Mouse (Mus musculus) heart, adult 9 months (tissue): ENCODE results near the gene Rara.
"Not testable (repeated sequence)": the region's sequence is repeated elsewhere in the genome, so short reads cannot be mapped to it uniquely, and the experiment has no call there.

Experiments
- DNase-seq, 2 experiments: peaks; one replicate each; pipeline ENCODE4 v3.0.0; 2022; ENCODE audit warnings: low spot score in 2 of 2

Gene Rara

GRCm38 (mm10) chr11:98922851-98923711 is 4.5 kb upstream of the Rara start:
- DNase-seq: not testable (repeated sequence)

DNA sequence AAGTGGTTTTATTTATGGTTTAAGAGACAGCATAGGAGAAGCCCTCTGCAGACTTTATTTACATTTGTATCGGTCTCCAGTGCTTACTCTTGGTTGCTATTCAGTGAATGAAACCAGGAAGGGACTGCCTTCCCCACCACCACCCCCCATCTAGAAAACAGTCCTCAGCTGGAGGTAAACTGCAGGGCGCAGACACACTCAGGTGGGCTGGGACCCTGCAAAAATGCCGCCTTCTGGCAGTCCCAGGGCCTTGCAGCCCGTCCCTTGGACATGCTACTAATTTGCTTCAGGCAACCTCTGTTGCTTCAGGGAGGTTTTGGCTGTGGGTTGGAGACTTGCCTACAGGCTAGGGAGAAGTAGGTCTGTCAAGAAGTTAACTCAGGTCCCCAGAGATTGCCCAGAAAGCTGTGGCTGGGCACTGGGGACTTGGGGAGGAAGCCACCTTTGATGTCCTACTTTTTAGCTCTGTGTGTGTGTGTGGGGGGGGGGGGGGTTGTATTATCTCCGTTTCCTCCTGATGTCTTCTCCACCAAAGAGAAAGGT is 2.9 kb upstream of the Rara start:
- no peak for DNase-seq

- DNase-seq: no peak
Measured at GRCm38 (mm10) chr11:98925265-98925721, 2.3 kb upstream of the Rara start.

DNA sequence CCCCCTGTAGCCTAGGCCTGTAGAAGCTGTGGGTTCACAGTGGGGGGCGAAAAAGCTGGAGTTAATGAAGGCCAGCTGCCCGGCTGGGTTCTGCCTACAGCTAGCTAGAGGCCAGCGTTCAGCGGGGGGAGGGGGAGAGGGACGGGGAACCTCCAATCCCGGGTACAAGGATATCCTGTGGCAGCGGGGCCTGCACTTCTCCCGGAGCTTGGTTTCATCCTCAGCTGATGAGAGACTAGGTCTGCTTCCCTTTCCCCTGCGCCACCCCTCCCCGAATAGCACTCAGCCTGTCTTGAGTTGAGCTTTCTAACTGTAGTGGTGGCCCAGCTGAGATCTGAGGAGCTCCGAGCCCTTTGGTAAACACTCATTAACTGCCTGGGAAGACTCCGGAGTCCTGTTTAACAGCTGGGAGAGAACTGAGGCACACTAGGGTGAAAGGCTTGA is 1.7 kb upstream of the Rara start:
- no peak for DNase-seq

DNA sequence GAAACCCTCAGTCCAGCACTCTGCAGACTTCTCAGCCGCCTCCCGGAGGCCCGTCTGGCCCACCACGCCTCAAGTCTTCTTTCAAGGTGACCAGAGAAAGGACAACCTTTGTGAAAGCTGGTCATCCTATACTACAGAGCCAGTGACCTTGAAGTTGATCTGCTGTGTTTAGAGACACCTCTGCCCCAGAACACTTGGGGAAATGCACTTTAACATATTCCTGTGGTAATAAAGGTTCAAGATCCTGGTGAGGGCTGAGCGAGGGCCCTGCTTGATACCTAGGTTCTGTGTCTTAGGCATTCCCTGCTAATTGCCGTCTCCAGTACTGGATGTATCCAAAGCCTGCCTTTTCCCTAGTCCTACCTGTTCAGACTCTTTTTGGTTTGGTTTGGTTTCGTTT is 1.1 kb upstream of the Rara start:
- no peak for DNase-seq

DNA sequence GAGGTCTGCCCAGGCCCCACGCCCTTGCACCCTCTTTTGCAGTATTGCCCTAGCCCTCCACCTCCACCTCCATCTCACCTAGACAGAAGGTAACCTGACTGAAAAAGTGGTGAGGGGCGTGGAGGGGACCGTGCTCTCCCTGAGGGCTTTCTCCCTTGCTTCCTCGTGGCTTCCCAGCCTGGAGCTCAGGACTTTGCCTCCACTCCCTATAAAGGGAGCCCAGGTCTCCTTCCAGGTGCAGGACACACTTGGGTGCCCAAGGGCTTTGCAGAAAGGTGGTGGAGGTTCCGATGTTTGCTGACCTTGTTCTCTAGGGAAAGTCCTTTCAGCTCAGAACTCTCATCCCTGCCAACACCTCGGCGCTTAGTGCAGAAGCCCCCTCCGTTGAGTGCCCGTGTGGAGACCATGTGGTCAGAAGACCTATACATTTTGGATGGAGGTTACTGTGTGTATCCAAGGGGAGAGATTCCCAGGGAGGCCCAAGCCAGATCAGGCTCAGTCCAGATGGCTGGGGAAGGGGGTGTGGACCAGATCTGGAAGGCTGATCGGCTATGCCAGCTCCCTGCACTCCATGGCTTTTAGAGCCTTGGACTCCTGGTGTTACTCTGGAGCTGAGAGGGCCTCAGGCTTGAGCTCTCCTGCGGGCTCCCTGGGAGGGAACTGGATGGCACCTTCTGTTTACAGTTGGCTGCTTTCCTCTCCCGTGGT is 722 bp downstream of the Rara start:
- DNase-seq: no peak

GRCm38 (mm10) chr11:98929503-98929902 is 1.9 kb downstream of the Rara start:
- no peak for DNase-seq

GRCm38 (mm10) chr11:98930127-98930601 is 2.5 kb downstream of the Rara start:
- no peak for DNase-seq

GRCm38 (mm10) chr11:98930773-98931512 is 3.3 kb downstream of the Rara start:
- no peak for DNase-seq

GRCm38 (mm10) chr11:98931513-98932292 is 4.1 kb downstream of the Rara start:
- DNase-seq: no peak

DNA sequence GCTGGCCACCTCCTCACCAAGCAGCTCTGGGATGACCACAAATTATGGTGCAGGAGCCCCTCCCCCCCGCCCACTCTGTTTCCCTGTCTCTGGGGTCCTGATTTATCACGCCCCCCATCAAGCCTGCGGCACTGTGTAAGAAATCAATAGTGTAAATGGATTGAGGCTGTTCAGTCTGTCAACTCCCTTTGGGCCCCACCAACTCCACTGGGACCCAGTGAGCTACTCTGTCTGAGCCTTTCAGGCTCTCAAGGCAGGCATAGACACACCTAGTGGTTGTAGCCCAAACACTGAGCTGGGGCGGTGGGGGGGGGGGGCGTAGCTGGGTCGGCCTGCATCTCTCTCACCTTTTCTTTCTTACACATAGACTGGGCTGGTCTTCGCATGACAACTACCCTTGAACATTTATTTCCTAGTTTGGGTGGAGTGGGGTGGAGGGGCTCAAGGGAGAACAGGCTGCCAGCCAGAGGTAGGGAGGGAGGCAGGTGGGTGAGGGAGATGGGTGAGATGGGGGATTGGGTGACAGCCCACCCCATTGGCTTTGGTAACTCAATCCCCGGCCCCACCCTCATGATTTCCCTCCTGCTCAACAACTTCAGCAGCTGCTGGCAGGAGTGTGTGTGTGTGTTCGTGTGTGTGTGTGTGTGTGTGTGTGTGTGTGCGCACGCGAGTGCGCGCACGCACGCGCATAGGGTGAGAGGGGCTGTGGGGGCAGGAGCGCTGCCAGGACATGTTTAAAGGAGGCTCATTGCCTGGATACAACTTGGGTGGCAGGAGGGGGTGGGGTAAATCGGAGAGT is 4.9 kb downstream of the Rara start:
- no peak for DNase-seq

GRCm38 (mm10) chr11:98933151-98933550 is 5.5 kb downstream of the Rara start:
- peak in 1 of 2 experiments; percentile 75 for DNase-seq

DNA sequence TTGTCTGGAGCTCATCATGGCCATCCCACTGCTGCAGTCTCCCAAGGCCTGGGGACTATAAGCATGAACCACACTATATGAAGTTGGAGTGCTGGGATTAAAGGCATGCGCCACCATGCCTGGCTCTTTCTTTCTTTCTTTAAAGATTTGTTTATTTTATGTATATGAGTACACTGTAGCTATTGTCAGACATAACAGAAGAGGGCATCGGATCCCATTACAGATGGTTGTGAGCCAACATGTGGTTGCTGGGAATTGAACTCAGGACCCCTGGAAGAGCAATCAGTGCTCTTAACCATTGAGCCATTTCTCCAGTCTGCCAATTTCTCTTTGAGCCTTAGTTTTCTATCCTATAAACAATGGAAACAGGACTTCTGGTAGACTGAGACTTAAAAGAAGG is 6.2 kb downstream of the Rara start:
- not testable (repeated sequence) for DNase-seq

DNA sequence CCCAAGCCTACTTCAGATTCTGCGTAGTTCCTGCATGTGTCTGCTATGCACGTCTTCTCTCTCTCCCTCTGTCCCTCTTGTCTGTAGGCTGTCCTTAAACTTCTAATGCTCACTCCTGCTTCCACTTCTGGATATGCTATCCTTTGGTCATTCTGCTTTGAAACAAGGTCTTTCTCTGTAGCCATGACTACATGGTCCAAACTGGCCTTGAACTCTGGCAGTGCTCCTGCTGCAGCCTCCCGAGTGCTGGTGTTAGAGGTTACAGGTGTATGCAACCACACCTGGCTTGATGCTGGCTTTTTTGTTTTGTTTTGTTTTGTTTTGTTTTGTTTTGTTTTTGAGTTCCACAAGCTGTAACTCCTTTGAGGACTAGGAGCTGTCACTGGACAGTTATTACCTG is 6.7 kb downstream of the Rara start:
- no peak for DNase-seq

DNA sequence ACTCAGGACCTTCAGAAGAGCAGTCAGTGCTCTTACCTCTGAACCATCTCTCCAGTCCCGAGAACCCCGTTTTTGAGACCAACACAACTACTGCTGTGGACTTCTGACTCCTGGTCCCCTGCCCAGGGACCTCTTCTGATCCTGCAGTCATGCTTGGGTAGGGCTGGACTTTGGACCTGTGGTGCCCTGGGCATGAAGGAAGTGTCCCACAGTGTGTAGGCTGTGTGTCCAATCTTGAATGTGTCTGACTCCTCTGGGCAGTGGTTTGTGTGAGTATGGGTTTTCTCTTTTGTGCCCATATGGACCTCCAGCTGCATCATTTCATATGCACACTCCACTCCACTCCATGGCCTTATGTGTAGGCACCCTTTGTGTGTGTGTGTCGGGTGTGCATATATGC is 7.5 kb downstream of the Rara start:
- DNase-seq: no peak

DNA sequence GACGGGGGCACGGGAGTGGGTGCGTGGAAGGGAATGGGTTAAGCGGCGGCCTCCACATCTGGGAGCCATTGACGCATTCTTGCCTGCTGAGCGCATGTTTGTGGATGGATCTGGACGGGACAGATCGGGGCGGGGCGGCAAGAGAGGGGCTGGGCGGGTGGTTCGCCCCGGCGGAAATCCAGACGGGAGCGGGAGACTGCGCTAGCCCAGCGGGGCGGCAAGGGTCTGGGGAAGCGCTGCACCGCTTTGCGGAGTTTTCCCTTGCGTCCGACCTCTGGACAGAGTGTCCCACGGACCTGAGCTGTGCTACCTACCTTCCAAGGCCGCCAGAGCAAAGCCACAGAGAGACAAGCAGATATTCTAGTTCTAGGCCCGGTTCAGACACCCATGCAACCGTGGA is 8.6 kb downstream of the Rara start:
- DNase-seq: peak; percentile 78 to 84

GRCm38 (mm10) chr11:98936606-98937409 is 9.2 kb downstream of the Rara start:
- no peak for DNase-seq

GRCm38 (mm10) chr11:98937410-98937913 is 9.8 kb downstream of the Rara start:
- peak; percentile 93 to 95 for DNase-seq
